Mouse (Mus musculus) c-Kit-negative CD71-positive TER-119-positive erythroid progenitor cells, embryonic 14.5 days (primary cell): Measurements from ENCODE around the gene Rbpj.

ENCODE experiments used
- DNase-seq: peaks from one replicate; pipeline ENCODE4 v3.0.0-alpha.2; 2013; ENCODE audit warnings: low read depth, low spot score

The Rbpj gene

GRCm38 (mm10) chr5:53469098-53469776 is 3.3 kb downstream of the Rbpj start:
- DNase-seq = no peak

- no peak for DNase-seq
Measured at GRCm38 (mm10) chr5:53469777-53470131, 3.8 kb downstream of the Rbpj start.

GRCm38 (mm10) chr5:53470141-53471079 is 4.5 kb downstream of the Rbpj start:
- no peak for DNase-seq

- DNase-seq = no peak
Measured at GRCm38 (mm10) chr5:53472485-53472884, 6.5 kb downstream of the Rbpj start.

- DNase-seq = no peak
Measured at GRCm38 (mm10) chr5:53479161-53479560, 13.2 kb downstream of the Rbpj start.

- DNase-seq = no peak
Measured at GRCm38 (mm10) chr5:53479891-53480290, 13.9 kb downstream of the Rbpj start.

GRCm38 (mm10) chr5:53481021-53481420 is 15.1 kb downstream of the Rbpj start:
- no peak for DNase-seq

GRCm38 (mm10) chr5:53485069-53485628 is 19.2 kb downstream of the Rbpj start:
- no peak for DNase-seq

GRCm38 (mm10) chr5:53485934-53486475 is 20.1 kb downstream of the Rbpj start:
- DNase-seq = no peak

- no peak for DNase-seq
Measured at GRCm38 (mm10) chr5:53486966-53487592, 21.1 kb downstream of the Rbpj start.

GRCm38 (mm10) chr5:53490697-53491099 is 24.7 kb downstream of the Rbpj start:
- no peak for DNase-seq

GRCm38 (mm10) chr5:53493756-53494155 is 27.8 kb downstream of the Rbpj start:
- DNase-seq = no peak

- no peak for DNase-seq
Measured at GRCm38 (mm10) chr5:53494536-53495159, 28.7 kb downstream of the Rbpj start.

GRCm38 (mm10) chr5:53496846-53497549 is 31.0 kb downstream of the Rbpj start:
- DNase-seq = no peak

- DNase-seq = no peak
Measured at GRCm38 (mm10) chr5:53499571-53499970, 33.6 kb downstream of the Rbpj start.

- no peak for DNase-seq
Measured at GRCm38 (mm10) chr5:53500509-53501145, 34.7 kb downstream of the Rbpj start.

GRCm38 (mm10) chr5:53503261-53503660 is 37.3 kb downstream of the Rbpj start:
- no peak for DNase-seq

GRCm38 (mm10) chr5:53505751-53506150 is 39.8 kb downstream of the Rbpj start:
- DNase-seq = no peak

GRCm38 (mm10) chr5:53507371-53507770 is 41.4 kb downstream of the Rbpj start:
- DNase-seq = no peak

GRCm38 (mm10) chr5:53509465-53509864 is 43.5 kb downstream of the Rbpj start:
- no peak for DNase-seq
